Mouse (Mus musculus): Measurements from ENCODE around the gene Gm5916.

The Gm5916 gene

DNA sequence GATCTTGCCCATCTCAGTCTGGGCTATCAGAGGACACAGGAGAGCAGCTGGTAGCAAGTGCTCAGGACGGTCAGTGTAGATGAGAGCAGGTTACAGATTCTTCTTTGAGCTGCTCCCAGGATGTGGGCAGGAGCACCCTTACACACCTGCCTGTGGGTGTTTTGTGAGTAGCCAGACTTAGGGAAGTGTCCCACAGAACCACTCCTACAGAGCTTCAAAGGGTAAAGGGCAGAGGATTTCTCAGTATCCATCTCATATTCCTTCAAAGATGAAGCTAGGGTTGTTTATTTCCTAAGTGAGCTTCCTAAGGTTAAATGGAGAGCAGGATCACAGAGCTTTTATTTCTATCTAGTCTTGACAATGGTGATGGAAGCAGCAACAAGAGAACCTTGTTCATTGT is at the start of gene Gm5916:
TSS of gene Gm5916 (minus strand) at position 101 of the 400 bp plus-strand sequence.
- DNase-seq (ENCODE audit: low spot score in 2 of 2), result no peak

Measured in frontal cortex, postnatal 36 days (tissue).